Mouse (Mus musculus): ENCODE measurements at regions not wholly inside any gene's neighbourhood (a gene's known extent, or its start where the extent isn't known, plus 50 kb on each side); places are given as distances from the start of the nearest gene placed in this dataset.

GRCm38 (mm10) chr19:15663659-15664255, 283.4 kb downstream of the Psat1 start:
- WGBS, result 40% methylated on average over 3 of the region's 3 CpGs
- no peak for DNase-seq (ENCODE audit: low spot score)
- H3K9me3 ChIP-seq (replicated peaks), result no peaks in the 10 kb centered on the region
- H3K4me3 ChIP-seq, result no peak overlapping the region
- H3K36me3 ChIP-seq, result no peaks in the 10 kb centered on the region
- peaks cover 20% of the 10 kb centered on the region for H3K4me1 ChIP-seq
- peaks cover 42% of the 10 kb centered on the region for H3K27me3 ChIP-seq (ENCODE audit: low read depth, poor library complexity, severe bottlenecking)
- H3K27ac ChIP-seq, result no peak overlapping the region

GRCm38 (mm10) chr19:15658611-15659010, 288.5 kb downstream of the Psat1 start:
- DNase-seq (ENCODE audit: low spot score), result no peak
- Histone ChIP-seq H3K27me3 (ENCODE audit: low read depth, poor library complexity, severe bottlenecking) (peaks cover 18% of the 10 kb centered on the region), H3K4me1 (no peaks in the 10 kb centered on the region), H3K9me3 (replicated peaks) (no peaks in the 10 kb centered on the region), H3K27ac (no peak overlapping the region), H3K36me3 (no peaks in the 10 kb centered on the region), H3K4me3 (no peak overlapping the region)
- 75% methylated on average over 1 of the region's 1 CpGs for WGBS

DNA sequence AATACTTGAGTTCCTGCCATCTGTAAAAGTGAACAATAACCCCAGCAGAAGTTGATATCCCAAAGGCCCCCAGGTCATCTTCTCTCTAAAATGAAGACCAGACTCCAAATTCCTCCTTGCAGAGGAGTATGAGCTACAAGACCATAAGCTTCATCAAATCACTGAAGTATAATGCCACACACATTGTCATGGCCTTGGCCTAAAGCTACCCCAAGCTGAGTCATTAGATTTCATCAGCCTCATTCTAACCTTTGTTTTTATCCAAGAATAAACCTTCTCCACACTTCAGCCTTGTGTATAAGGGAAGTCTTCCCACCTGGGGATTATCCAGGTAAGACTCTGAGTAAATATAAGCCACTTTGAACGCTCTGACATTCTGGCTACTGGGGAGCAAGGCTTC, 289.3 kb downstream of the Psat1 start:
- Histone ChIP-seq H3K9me3 (replicated peaks) (no peaks in the 10 kb centered on the region), H3K27me3 (ENCODE audit: low read depth, poor library complexity, severe bottlenecking) (peaks cover 16% of the 10 kb centered on the region), H3K4me1 (no peaks in the 10 kb centered on the region), H3K4me3 (no peak overlapping the region), H3K36me3 (no peaks in the 10 kb centered on the region), H3K27ac (no peak overlapping the region)
- DNase-seq (ENCODE audit: low spot score), result no peak
- WGBS, result 86% methylated on average over 1 of the region's 1 CpGs

GRCm38 (mm10) chr19:15649368-15649767, 297.8 kb downstream of the Psat1 start:
- DNase-seq (ENCODE audit: low spot score), result peak; percentile 57
- Histone ChIP-seq H3K27me3 (ENCODE audit: low read depth, poor library complexity, severe bottlenecking) (peaks cover 35% of the 10 kb centered on the region), H3K4me3 (no peak overlapping the region), H3K4me1 (peaks cover 8% of the 10 kb centered on the region; the same call in 1 of the 2 replicates), H3K9me3 (replicated peaks) (no peaks in the 10 kb centered on the region), H3K36me3 (no peaks in the 10 kb centered on the region), H3K27ac (no peak overlapping the region)
- WGBS, result 18% methylated on average over 4 of the region's 4 CpGs

DNA sequence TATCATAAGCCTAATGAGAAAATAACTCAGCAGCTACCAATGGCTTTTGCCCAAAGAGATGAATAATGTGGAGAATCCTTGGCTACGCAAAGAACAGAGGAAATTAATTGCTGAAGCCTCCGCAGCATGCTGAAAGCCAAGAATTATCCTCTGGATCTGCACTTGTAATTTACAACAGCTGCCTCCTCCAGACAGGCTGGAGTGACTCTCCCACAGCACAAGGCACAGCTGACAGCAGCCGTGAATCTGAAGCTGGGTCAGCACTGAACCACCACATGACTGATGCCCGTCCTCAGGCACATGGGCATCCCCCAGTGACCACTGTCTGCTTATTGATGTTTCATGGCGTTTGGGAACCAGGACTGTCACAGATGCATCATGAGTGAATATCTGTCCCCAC, 299.8 kb downstream of the Psat1 start:
- Histone ChIP-seq H3K9me3 (replicated peaks) (no peaks in the 10 kb centered on the region), H3K4me3 (no peak overlapping the region), H3K36me3 (no peaks in the 10 kb centered on the region), H3K27me3 (ENCODE audit: low read depth, poor library complexity, severe bottlenecking) (peaks cover 35% of the 10 kb centered on the region), H3K27ac (no peak overlapping the region), H3K4me1 (peaks cover 8% of the 10 kb centered on the region; the same call in 1 of the 2 replicates)
- WGBS, result 44% methylated on average over 5 of the region's 5 CpGs
- no peak for DNase-seq (ENCODE audit: low spot score)

- Histone ChIP-seq H3K9me3 (replicated peaks) (no peaks in the 10 kb centered on the region), H3K4me1 (peaks cover 8% of the 10 kb centered on the region; the same call in 1 of the 2 replicates), H3K4me3 (no peak overlapping the region), H3K27ac (no peak overlapping the region), H3K36me3 (no peaks in the 10 kb centered on the region), H3K27me3 (ENCODE audit: low read depth, poor library complexity, severe bottlenecking) (peaks cover 27% of the 10 kb centered on the region)
- no peak for DNase-seq (ENCODE audit: low spot score)
- 49% methylated on average over 4 of the region's 4 CpGs for WGBS
Observed at GRCm38 (mm10) chr19:15644786-15645185, 302.4 kb downstream of the Psat1 start.

DNA sequence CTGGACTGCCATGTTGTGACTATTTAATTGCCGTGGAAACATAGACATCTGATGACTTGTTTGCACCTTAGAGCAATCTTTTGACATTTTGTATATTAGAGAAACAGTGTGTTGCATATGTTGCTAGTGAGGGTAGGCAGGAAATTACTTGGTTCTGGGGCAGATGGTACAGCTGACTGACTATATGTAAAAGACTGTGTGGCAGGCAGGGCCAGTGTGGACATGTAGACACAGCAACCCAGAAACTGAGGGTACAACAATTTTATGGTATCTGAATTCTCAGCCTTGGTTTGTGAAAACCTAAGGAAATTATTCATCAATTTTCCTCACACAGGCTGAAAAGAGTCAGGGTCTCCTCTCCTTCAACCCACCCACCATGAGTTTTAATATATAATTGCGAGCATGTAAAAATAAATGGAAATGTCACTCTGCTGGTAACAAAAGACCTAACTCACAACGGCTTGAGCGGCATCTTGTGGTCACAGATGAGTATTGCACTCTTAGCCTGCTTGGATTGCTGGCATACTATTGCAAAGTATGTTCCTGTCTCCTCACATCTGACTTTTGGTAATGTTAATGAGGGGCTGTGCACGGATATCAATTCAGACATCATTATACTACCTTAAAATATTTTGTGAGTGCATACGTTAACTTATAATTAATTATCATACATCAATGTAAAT, 329.8 kb downstream of the Psat1 start:
- Histone ChIP-seq H3K4me3 (no peak overlapping the region), H3K27ac (no peak overlapping the region), H3K27me3 (ENCODE audit: low read depth, poor library complexity, severe bottlenecking) (peaks cover 43% of the 10 kb centered on the region), H3K4me1 (peaks cover 17% of the 10 kb centered on the region), H3K36me3 (no peaks in the 10 kb centered on the region), H3K9me3 (replicated peaks) (no peaks in the 10 kb centered on the region)
- DNase-seq (ENCODE audit: low spot score), result peak; percentile 64
- WGBS, result 22% methylated on average over 6 of the region's 6 CpGs

GRCm38 (mm10) chr19:15614648-15615561, 332.2 kb downstream of the Psat1 start:
- WGBS, result 27% methylated on average over 19 of the region's 19 CpGs
- Histone ChIP-seq H3K36me3 (no peaks in the 10 kb centered on the region), H3K27me3 (ENCODE audit: low read depth, poor library complexity, severe bottlenecking) (peaks cover 51% of the 10 kb centered on the region), H3K4me1 (peaks cover 24% of the 10 kb centered on the region), H3K4me3 (peak overlapping the region; percentile 38), H3K27ac (peak overlapping the region; percentile 76), H3K9me3 (replicated peaks) (no peaks in the 10 kb centered on the region)
- DNase-seq (ENCODE audit: low spot score), result peak; percentile 61

GRCm38 (mm10) chr19:15611137-15611758, 335.9 kb downstream of the Psat1 start:
- H3K4me3 ChIP-seq, result no peak overlapping the region
- H3K27me3 ChIP-seq (ENCODE audit: low read depth, poor library complexity, severe bottlenecking), result peaks cover 44% of the 10 kb centered on the region
- no peak overlapping the region for H3K27ac ChIP-seq
- H3K36me3 ChIP-seq, result no peaks in the 10 kb centered on the region
- 62% methylated on average over 13 of the region's 13 CpGs for WGBS
- H3K9me3 ChIP-seq (replicated peaks), result no peaks in the 10 kb centered on the region
- peaks cover 24% of the 10 kb centered on the region for H3K4me1 ChIP-seq
- no peak for DNase-seq (ENCODE audit: low spot score)

- H3K27me3 ChIP-seq (ENCODE audit: low read depth, poor library complexity, severe bottlenecking), result peaks cover 14% of the 10 kb centered on the region; the same call in 1 of the 2 replicates
- H3K36me3 ChIP-seq, result no peaks in the 10 kb centered on the region
- WGBS, result 86% methylated on average over 4 of the region's 4 CpGs
- H3K9me3 ChIP-seq (replicated peaks), result no peaks in the 10 kb centered on the region
- peaks cover 6% of the 10 kb centered on the region for H3K4me1 ChIP-seq
- H3K4me3 ChIP-seq, result no peak overlapping the region
- DNase-seq (ENCODE audit: low spot score), result no peak
- no peak overlapping the region for H3K27ac ChIP-seq
Observed at GRCm38 (mm10) chr19:15606440-15606839, 340.7 kb downstream of the Psat1 start.

- DNase-seq (ENCODE audit: low spot score), result no peak
- no peaks in the 10 kb centered on the region for H3K9me3 ChIP-seq (replicated peaks)
- H3K4me3 ChIP-seq, result no peak overlapping the region
- H3K27ac ChIP-seq, result no peak overlapping the region
- H3K4me1 ChIP-seq, result no peaks in the 10 kb centered on the region
- H3K27me3 ChIP-seq (ENCODE audit: low read depth, poor library complexity, severe bottlenecking), result no peaks in the 10 kb centered on the region
- WGBS, result 89% methylated on average over 2 of the region's 2 CpGs
- H3K36me3 ChIP-seq, result no peaks in the 10 kb centered on the region
Observed at GRCm38 (mm10) chr19:15592821-15593220, 354.3 kb downstream of the Psat1 start.

DNA sequence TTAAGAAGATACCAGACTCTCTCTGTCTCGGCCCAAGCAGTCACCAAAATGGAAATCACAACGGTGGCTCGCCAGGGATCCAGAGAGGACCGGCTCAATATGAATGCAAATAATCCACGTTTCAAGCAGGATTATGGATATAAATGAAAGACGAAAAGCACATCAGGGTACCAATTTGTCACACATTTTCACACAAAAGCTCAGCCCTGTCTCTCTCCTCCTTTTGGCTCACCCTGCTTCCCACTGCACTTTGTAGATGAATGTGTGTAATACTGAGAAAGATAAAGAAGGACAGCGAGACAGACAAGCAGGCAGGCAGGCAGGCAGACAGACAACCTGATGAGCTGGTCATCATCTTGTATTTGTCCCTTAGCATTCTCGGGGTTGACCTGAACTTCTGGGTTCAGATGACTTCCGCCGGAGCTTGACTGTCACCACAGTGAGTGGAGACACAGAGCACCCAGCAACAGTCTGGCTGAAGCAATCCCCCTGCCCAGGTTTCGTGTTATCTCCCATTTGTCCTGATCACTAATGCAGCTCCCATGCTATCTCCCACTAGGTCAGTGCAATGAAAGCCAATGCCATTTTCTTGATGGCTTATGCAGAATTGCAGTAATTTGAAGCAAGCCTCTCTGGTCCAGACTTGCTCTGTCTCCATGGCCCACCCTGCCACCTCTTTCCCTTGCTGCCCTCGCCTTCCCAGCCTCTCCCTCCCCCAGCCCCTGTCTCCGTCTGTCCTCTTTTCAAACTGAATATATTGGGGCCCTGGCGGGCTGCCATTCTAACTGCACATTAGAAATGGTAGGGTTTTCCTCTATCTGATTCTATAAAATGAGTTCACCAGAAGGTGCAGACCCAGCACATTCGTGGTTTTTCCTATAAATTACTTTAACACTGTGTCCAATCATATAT, 363.1 kb downstream of the Psat1 start:
- no peak for DNase-seq (ENCODE audit: low spot score)

More for the DNA sequence above, 363.1 kb downstream of the Psat1 start:
- Histone ChIP-seq H3K9me3 (replicated peaks) (no peaks in the 10 kb centered on the region), H3K4me3 (no peak overlapping the region), H3K36me3 (no peaks in the 10 kb centered on the region), H3K4me1 (peaks cover 7% of the 10 kb centered on the region; the same call in 1 of the 2 replicates), H3K27me3 (ENCODE audit: low read depth, poor library complexity, severe bottlenecking) (0 out of 2 replicates have a peak, but pooled peaks cover 2% of the 10 kb centered on the region), H3K27ac (no peak overlapping the region)
- 87% methylated on average over 15 of the region's 15 CpGs for WGBS
